ENCODE assay signal across 18 mouse cellular contexts in the genomic region with DNA sequence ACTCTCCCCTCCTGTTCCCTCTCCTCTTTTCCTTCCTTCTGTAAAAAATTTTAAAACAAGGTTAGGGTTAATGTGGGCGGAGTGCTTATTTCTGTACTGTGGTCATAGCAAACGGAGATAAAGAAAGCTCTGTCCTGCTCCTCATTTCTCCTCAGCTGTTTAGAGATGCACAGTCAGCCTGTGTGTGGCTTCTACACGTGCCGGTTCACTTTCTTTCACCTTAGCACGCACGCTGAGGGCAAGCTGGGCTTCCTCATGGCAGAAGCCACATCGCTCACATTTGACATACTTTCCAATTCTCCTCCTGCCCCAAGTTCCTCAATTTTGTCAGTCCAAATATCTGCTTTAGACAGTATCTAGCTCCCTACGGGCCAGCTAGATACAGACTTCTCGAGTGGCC.
A peak's percentile ranks its signal among the peaks of the same experiment; 100 is the strongest.
DNase-seq lines count a peak whose midpoint lies in the region; ATAC-seq lines count a peak whose summit lies in the region.
"Had no signal": no experiment of that assay in that cellular context is flagged by ENCODE, and none has a peak within 500 bp of the region (broad histone marks: within the 10 kb centered on the region; RNA-seq: fewer than 3 reads in every experiment).

No protein-coding gene starts in this region.

- 86% methylated on average over 9 of the region's 9 CpGs for WGBS in forebrain, embryonic 14.5 days

- no peak overlapping the region for H3K9ac ChIP-seq in forebrain, embryonic 14.5 days (ENCODE audit: low read length)
- H3K9ac ChIP-seq: embryonic facial prominence, embryonic 12.5 days; hindbrain, embryonic 14.5 days; intestine, embryonic 15.5 days; liver, embryonic 13.5 days; midbrain, embryonic 13.5 days had no signal

- DNase-seq in layer of hippocampus, adult 9-11 months = peak; percentile 64
- no peak for DNase-seq in layer of hippocampus, adult 11-12 months (ENCODE audit: low spot score)
- DNase-seq in MEL-GATA-1-ER (ENCODE audit: extremely low read depth, low read depth) = peak; percentile 14
- peak; percentile 39 for DNase-seq in brain, adult 2 months (ENCODE audit: low read depth, low spot score)
- DNase-seq in forebrain, embryonic 14.5 days (ENCODE audit: low spot score) = no peak
- no peak for DNase-seq in c-Kit-positive CD71-positive TER-119-positive erythroid progenitor cells, embryonic 14.5 days (ENCODE audit: low spot score)
- DNase-seq: cerebellum, adult 18-20 months; cerebellum, postnatal 36 days; gastrocnemius, postnatal 10 days; kidney, postnatal 14 days; liver, embryonic 13.5 days; lung, postnatal 14 days had no signal

- no peak for ATAC-seq in forebrain, embryonic 14.5 days
- ATAC-seq: intestine, embryonic 15.5 days; midbrain, embryonic 13.5 days had no signal

- no peak overlapping the region for H3K4me2 ChIP-seq in forebrain, embryonic 14.5 days (ENCODE audit: low read length)
- H3K4me2 ChIP-seq: embryonic facial prominence, embryonic 12.5 days; hindbrain, embryonic 14.5 days; intestine, embryonic 15.5 days; liver, embryonic 13.5 days; midbrain, embryonic 13.5 days had no signal

- H3K4me3 ChIP-seq in megakaryocyte, embryonic 14.5 days (replicated peaks) = peak overlapping the region; percentile 53
- H3K4me3 ChIP-seq in forebrain, embryonic 14.5 days (ENCODE audit: low read depth, low read length) = no peak overlapping the region
- H3K4me3 ChIP-seq: embryonic facial prominence, embryonic 12.5 days; intestine, embryonic 15.5 days; liver, embryonic 13.5 days; midbrain, embryonic 13.5 days had no signal

- peaks cover 41% of the 10 kb centered on the region for H3K4me1 ChIP-seq in megakaryocyte, embryonic 14.5 days
- peaks cover 6% of the 10 kb centered on the region; the same call in 1 of the 2 replicates for H3K4me1 ChIP-seq in forebrain, embryonic 14.5 days (ENCODE audit: control insufficient read depth, insufficient read depth, low read length)

- no peaks in the 10 kb centered on the region for H3K27me3 ChIP-seq in megakaryocyte, embryonic 14.5 days (replicated peaks)
- no peaks in the 10 kb centered on the region for H3K27me3 ChIP-seq in forebrain, embryonic 14.5 days (replicated peaks; ENCODE audit: control insufficient read depth, insufficient read depth, low read length)
- H3K27me3 ChIP-seq: embryonic facial prominence, embryonic 12.5 days; intestine, embryonic 15.5 days; liver, embryonic 13.5 days; midbrain, embryonic 13.5 days had no signal

- no peak overlapping the region for H3K27ac ChIP-seq in forebrain, embryonic 14.5 days (ENCODE audit: low read depth, low read length)
- H3K27ac ChIP-seq: embryonic facial prominence, embryonic 12.5 days; hindbrain, embryonic 14.5 days; intestine, embryonic 15.5 days; liver, embryonic 13.5 days; stomach, postnatal 0 days had no signal

- no peaks in the 10 kb centered on the region for H3K9me3 ChIP-seq in megakaryocyte, embryonic 14.5 days
- H3K9me3 ChIP-seq in forebrain, embryonic 14.5 days (replicated peaks; ENCODE audit: control insufficient read depth, low read length) = no peaks in the 10 kb centered on the region
- H3K9me3 ChIP-seq: embryonic facial prominence, embryonic 12.5 days; intestine, embryonic 15.5 days; liver, embryonic 13.5 days; midbrain, embryonic 13.5 days had no signal

- peaks cover 34% of the 10 kb centered on the region for H3K36me3 ChIP-seq in megakaryocyte, embryonic 14.5 days (replicated peaks; ENCODE audit: low read length)
- H3K36me3 ChIP-seq in forebrain, embryonic 14.5 days (ENCODE audit: control insufficient read depth, insufficient read depth, low read length) = no peaks in the 10 kb centered on the region
- H3K36me3 ChIP-seq: embryonic facial prominence, embryonic 12.5 days; intestine, embryonic 15.5 days; liver, embryonic 13.5 days; midbrain, embryonic 13.5 days had no signal

Comparison
In these comparisons a context has a peak if more than half of its experiments do, and no peak if none do; other contexts are left out.
1. DNase-seq: peak in layer of hippocampus, adult 9-11 months (single experiment), MEL-GATA-1-ER (single experiment) and brain, adult 2 months (single experiment); none in layer of hippocampus, adult 11-12 months (single experiment), forebrain, embryonic 14.5 days (single experiment) and c-Kit-positive CD71-positive TER-119-positive erythroid progenitor cells, embryonic 14.5 days (single experiment).